Mouse (Mus musculus): ENCODE results near the gene Dll1. TPM values are rescaled to one million over a fixed set of nuclear protein-coding genes. Genes with fewer than 3 reads are reported as not detected.

Dll1 gene
- polyA plus RNA-seq, 1 experiment = 0.78 TPM

GRCm38 (mm10) chr17:15325976-15326842 lies 50.5 kb downstream of the Dll1 start:
- no peaks in the 10 kb centered on the region; the same call in 1 of the 2 replicates for H3K4me1 ChIP-seq (ENCODE audit: control insufficient read depth, insufficient read depth, low read length)
- no peak overlapping the region for H3K4me3 ChIP-seq (ENCODE audit: control insufficient read depth, low read depth, low read length)
- H3K36me3 ChIP-seq (ENCODE audit: control insufficient read depth, insufficient read depth, low read length) = no peaks in the 10 kb centered on the region
- H3K27ac ChIP-seq (ENCODE audit: control insufficient read depth, insufficient read depth, low read depth, low read length) = no peak overlapping the region
- TF ChIP-seq POLR2A (IDR thresholded peaks at IDR 0.05; ENCODE audit: control insufficient read depth, low read depth, low read length) (no peak), CTCF (IDR thresholded peaks at IDR 0.05; ENCODE audit: control insufficient read depth, insufficient read depth, insufficient replicate concordance, low read depth, low read length) (no peak)
- H3K27me3 ChIP-seq (ENCODE audit: control insufficient read depth, insufficient read depth, low read length) = no peaks in the 10 kb centered on the region

- TF ChIP-seq POLR2A (IDR thresholded peaks at IDR 0.05; ENCODE audit: control insufficient read depth, low read depth, low read length) (no peak), CTCF (IDR thresholded peaks at IDR 0.05; ENCODE audit: control insufficient read depth, insufficient read depth, insufficient replicate concordance, low read depth, low read length) (no peak)
- Histone ChIP-seq H3K27me3 (ENCODE audit: control insufficient read depth, insufficient read depth, low read length) (no peaks in the 10 kb centered on the region), H3K4me1 (ENCODE audit: control insufficient read depth, insufficient read depth, low read length) (no peaks in the 10 kb centered on the region; the same call in 1 of the 2 replicates), H3K27ac (ENCODE audit: control insufficient read depth, insufficient read depth, low read depth, low read length) (no peak overlapping the region), H3K4me3 (ENCODE audit: control insufficient read depth, low read depth, low read length) (no peak overlapping the region), H3K36me3 (ENCODE audit: control insufficient read depth, insufficient read depth, low read length) (no peaks in the 10 kb centered on the region)
Observed at GRCm38 (mm10) chr17:15323191-15323834, 53.4 kb downstream of the Dll1 start.

Other genes starting within 250 kb of the Dll1 start
- 16.5 and 16.8 TPM in 2 replicates for gene Fam120b, start 19.3 kb upstream of the Dll1 start, polyA plus RNA-seq (2012; rRNA removed)
- 50.8 and 58.3 TPM in 2 replicates for gene Psmb1, start 122.9 kb upstream of the Dll1 start, polyA plus RNA-seq (2012; rRNA removed)
- 230 and 281 TPM in 2 replicates for gene Tbp, start 123.0 kb upstream of the Dll1 start, polyA plus RNA-seq (2012; rRNA removed)
- gene Pdcd2, start 150.4 kb upstream of the Dll1 start, polyA plus RNA-seq (2012; rRNA removed) = 8.5 and 9.0 TPM in 2 replicates
- gene Prdm9, start 187.5 kb upstream of the Dll1 start, polyA plus RNA-seq (2012; rRNA removed) = 2.9 and 3.2 TPM in 2 replicates

All from testis, adult 2 months (tissue).